8 mouse cellular contexts compared by ENCODE assay signal in the genomic region with DNA sequence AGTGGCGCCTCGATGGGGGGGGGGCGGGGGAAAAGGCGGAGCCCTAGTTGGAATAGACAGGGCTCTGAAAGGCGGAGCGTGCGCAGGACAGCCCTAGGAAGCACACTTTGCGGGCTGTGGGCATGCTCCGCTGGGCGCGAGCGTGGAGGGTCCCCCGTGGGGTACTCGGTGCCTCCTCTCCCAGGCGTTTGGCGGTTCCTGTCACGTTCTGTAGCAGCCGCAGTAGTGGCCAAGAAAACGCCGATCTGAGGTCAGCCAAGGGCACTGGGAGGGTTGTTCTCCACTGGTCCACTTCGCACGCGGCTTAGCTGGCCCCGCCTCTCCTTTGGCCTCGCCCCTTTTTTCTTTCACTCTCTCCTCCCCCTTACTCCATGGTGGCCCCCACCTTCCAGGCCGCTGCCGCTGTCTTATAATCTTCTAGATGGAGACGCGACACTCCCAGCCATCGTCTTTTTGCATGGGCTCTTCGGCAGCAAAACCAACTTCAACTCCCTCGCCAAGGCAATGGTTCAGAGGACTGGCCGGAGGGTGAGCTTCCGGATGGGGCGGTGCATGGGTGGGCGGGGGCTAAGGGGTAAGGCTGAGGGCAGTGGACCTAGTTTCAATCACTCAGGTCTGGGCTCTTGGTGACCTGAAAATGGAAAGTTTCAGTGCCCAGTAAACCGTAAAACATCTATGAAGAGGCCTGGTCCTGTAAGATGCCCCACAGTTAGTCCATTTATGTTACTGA. TPM values are rescaled to one million over a fixed set of nuclear protein-coding genes. Genes with fewer than 3 reads are reported as not detected.
DNase-seq lines count a peak whose midpoint lies in the region; ATAC-seq and TF ChIP-seq lines count a peak whose summit lies in the region.

No protein-coding gene starts in this region.

- peak overlapping the region; percentile 84 for H3K4me3 ChIP-seq in G1E (ENCODE audit: low read depth, low read length)
- H3K4me3 ChIP-seq in forebrain, embryonic 16.5 days (replicated peaks; ENCODE audit: low read length) = peak overlapping the region; percentile 80
- peak overlapping the region; percentile 68 for H3K4me3 ChIP-seq in lung, embryonic 16.5 days (ENCODE audit: low read length)
- H3K4me3 ChIP-seq in thymus, adult 2 months (ENCODE audit: control insufficient read depth, insufficient read depth, low read length) = peak overlapping the region; percentile 58

- TF ChIP-seq CTCF in G1E (IDR thresholded peaks at IDR 0.05; ENCODE audit: low read depth, low read length) = no peak
- TF ChIP-seq CTCF in thymus, adult 2 months (IDR thresholded peaks at IDR 0.05; ENCODE audit: borderline replicate concordance, control insufficient read depth, extremely low read depth, insufficient read depth, low read length, poor library complexity) = no peak

- peaks cover 57% of the 10 kb centered on the region for H3K4me1 ChIP-seq in G1E (ENCODE audit: insufficient read depth, low read depth, low read length)
- H3K4me1 ChIP-seq in forebrain, embryonic 16.5 days (replicated peaks; ENCODE audit: control insufficient read depth, insufficient read depth, low read length) = peaks cover 19% of the 10 kb centered on the region
- peaks cover 22% of the 10 kb centered on the region for H3K4me1 ChIP-seq in lung, embryonic 16.5 days (replicated peaks; ENCODE audit: control insufficient read depth, insufficient read depth, low read length)
- H3K4me1 ChIP-seq in thymus, adult 2 months (replicated peaks; ENCODE audit: control insufficient read depth, insufficient read depth, low read length) = peaks cover 12% of the 10 kb centered on the region

- DNase-seq in G1E (ENCODE audit: low spot score) = peak; percentile 67
- peak; percentile 87 to 89 for DNase-seq in cerebellum, adult 18-20 months
- DNase-seq in heart, postnatal 4 days = peak; percentile 89
- peak; percentile 82 to 84 for DNase-seq in layer of hippocampus, adult 8-10 months (ENCODE audit: low spot score in 2 of 2)
- peak; percentile 79 for DNase-seq in ovary, adult 18-20 months (ENCODE audit: low spot score)
- peak; percentile 82 for DNase-seq in thymus, adult 2 months

- H3K36me3 ChIP-seq in G1E (replicated peaks) = peaks cover 38% of the 10 kb centered on the region
- no peaks in the 10 kb centered on the region for H3K36me3 ChIP-seq in forebrain, embryonic 16.5 days (ENCODE audit: control insufficient read depth, insufficient read depth)
- no peaks in the 10 kb centered on the region for H3K36me3 ChIP-seq in lung, embryonic 16.5 days (ENCODE audit: control insufficient read depth, insufficient read depth, low read length)
- no peaks in the 10 kb centered on the region for H3K36me3 ChIP-seq in thymus, adult 2 months (ENCODE audit: control insufficient read depth, insufficient read depth, low read length)

- WGBS in forebrain, embryonic 16.5 days = under 1% methylated on average over 37 of the region's 37 CpGs
- under 1% methylated on average over 32 of the region's 37 CpGs for WGBS in lung, embryonic 16.5 days
- under 1% methylated on average over 37 of the region's 37 CpGs for WGBS in thymus, adult 2 months

- peak overlapping the region; percentile 76 for H3K9ac ChIP-seq in forebrain, embryonic 16.5 days (replicated peaks; ENCODE audit: low read depth, low read length)
- peak overlapping the region; percentile 73 for H3K9ac ChIP-seq in lung, embryonic 16.5 days (ENCODE audit: low read length)

- peak; percentile 24 for ATAC-seq in G1E (ENCODE audit: extremely low read depth, insufficient number of reproducible peaks, low FRiP score, poor library complexity, severe bottlenecking)
- ATAC-seq in forebrain, embryonic 16.5 days = peak; percentile 83
- ATAC-seq in lung, embryonic 16.5 days (ENCODE audit: low read depth) = peak; percentile 73

- 0 out of 2 replicates have a peak, but pooled peaks have one; percentile 18 for TF ChIP-seq POLR2A in thymus, adult 2 months (IDR thresholded peaks at IDR 0.05; ENCODE audit: control insufficient read depth, extremely low read depth, insufficient read depth, low read length, poor library complexity)

- no peaks in the 10 kb centered on the region for H3K9me3 ChIP-seq in G1E (replicated peaks)
- no peaks in the 10 kb centered on the region for H3K9me3 ChIP-seq in forebrain, embryonic 16.5 days (ENCODE audit: control insufficient read depth, low read length)
- H3K9me3 ChIP-seq in lung, embryonic 16.5 days (ENCODE audit: control insufficient read depth, low read length) = no peaks in the 10 kb centered on the region

- peak overlapping the region; percentile 56 for H3K4me2 ChIP-seq in forebrain, embryonic 16.5 days (ENCODE audit: low read length)
- H3K4me2 ChIP-seq in lung, embryonic 16.5 days (ENCODE audit: low read depth, low read length) = peak overlapping the region; percentile 73

- no peaks in the 10 kb centered on the region for H3K27me3 ChIP-seq in G1E (ENCODE audit: insufficient read depth, low read length)
- H3K27me3 ChIP-seq in forebrain, embryonic 16.5 days (replicated peaks; ENCODE audit: control insufficient read depth, insufficient read depth, low read length) = 0 out of 2 replicates have a peak, but pooled peaks cover 2% of the 10 kb centered on the region
- H3K27me3 ChIP-seq in lung, embryonic 16.5 days (ENCODE audit: control insufficient read depth, insufficient read depth, low read depth, low read length) = no peaks in the 10 kb centered on the region
- H3K27me3 ChIP-seq in thymus, adult 2 months (ENCODE audit: control insufficient read depth, insufficient read depth, low read length) = no peaks in the 10 kb centered on the region

- H3K27ac ChIP-seq in forebrain, embryonic 16.5 days (ENCODE audit: low read length) = peak overlapping the region; percentile 99
- H3K27ac ChIP-seq in lung, embryonic 16.5 days (ENCODE audit: low read length) = peak overlapping the region; percentile 99
- H3K27ac ChIP-seq in thymus, adult 2 months (ENCODE audit: control insufficient read depth, insufficient read depth, low read length) = peak overlapping the region; percentile 77

RNA-seq across cellular contexts. Expression of a gene that starts 0.8 kb away (rescaled TPM):
- total RNA-seq in G1E (2014; fragmentation: Nextera tagmentation) (21.7 and 36.1 TPM in 2 replicates), G1E (2017) (37.2 and 45.1 TPM in 2 replicates)
- polyA plus RNA-seq in G1E (2012) = 61.2 and 65.9 TPM in 2 replicates
- polyA plus RNA-seq in forebrain, embryonic 16.5 days (2015; fragmentation: Nextera tagmentation; extraction: Ambion mirVana) = 70.6 and 78.0 TPM in 2 replicates
- 10 to 100 TPM; 55.0 to 59.6 TPM for total RNA-seq in heart, postnatal 4 days (2021)
- 10 to 100 TPM; 30.3 to 35.3 (median 33.6) TPM for total RNA-seq in layer of hippocampus, adult 8-10 months (2022)
- polyA plus RNA-seq in lung, embryonic 16.5 days (2015; fragmentation: Nextera tagmentation; extraction: Ambion mirVana) = 73.3 and 73.4 TPM in 2 replicates
- 71.7 and 84.8 TPM in 2 replicates for polyA plus RNA-seq in thymus, adult 2 months (2012; rRNA removed)

RNA-seq across cellular contexts. Expression of a gene that starts 13.5 kb away (rescaled TPM):
- 3.1 and 4.1 TPM in 2 replicates for total RNA-seq in G1E (2014; fragmentation: Nextera tagmentation)
- 2.9 and 3.3 TPM in 2 replicates for total RNA-seq in G1E (2017)
- polyA plus RNA-seq in G1E (2012) = 5.6 and 5.9 TPM in 2 replicates
- polyA plus RNA-seq in forebrain, embryonic 16.5 days (2015; fragmentation: Nextera tagmentation; extraction: Ambion mirVana) = 81.6 and 110 TPM in 2 replicates
- total RNA-seq in heart, postnatal 4 days (2021) = 1 to 10 TPM; 5.6 to 6.0 TPM
- total RNA-seq in layer of hippocampus, adult 8-10 months (2022) = 10 to 100 TPM; 84.7 to 93.8 (median 89.2) TPM
- polyA plus RNA-seq in lung, embryonic 16.5 days (2015; fragmentation: Nextera tagmentation; extraction: Ambion mirVana) = 11.8 and 12.4 TPM in 2 replicates
- 20.3 and 23.7 TPM in 2 replicates for polyA plus RNA-seq in thymus, adult 2 months (2012; rRNA removed)

RNA-seq across cellular contexts. Expression of a gene that starts 23.7 kb away (rescaled TPM):
- total RNA-seq in G1E (2014; fragmentation: Nextera tagmentation) = not detected in 2 replicates
- total RNA-seq in G1E (2017) = not detected in 2 replicates
- polyA plus RNA-seq in G1E (2012) = 0.87 and 0.98 TPM in 2 replicates
- polyA plus RNA-seq in forebrain, embryonic 16.5 days (2015; fragmentation: Nextera tagmentation; extraction: Ambion mirVana) = 13.0 and 13.6 TPM in 2 replicates
- total RNA-seq in heart, postnatal 4 days (2021) = under 1 TPM; 0.71 to 0.77 TPM
- total RNA-seq in layer of hippocampus, adult 8-10 months (2022) = under 1 TPM; 0.61 to 0.87 (median 0.81) TPM
- 328 and 355 TPM in 2 replicates for polyA plus RNA-seq in lung, embryonic 16.5 days (2015; fragmentation: Nextera tagmentation; extraction: Ambion mirVana)
- 14.7 and 15.0 TPM in 2 replicates for polyA plus RNA-seq in thymus, adult 2 months (2012; rRNA removed)

RNA-seq across cellular contexts. Expression of a gene that starts 54.2 kb away (rescaled TPM):
- 17.3 and 25.7 TPM in 2 replicates for total RNA-seq in G1E (2014; fragmentation: Nextera tagmentation)
- total RNA-seq in G1E (2017) = 8.0 and 8.7 TPM in 2 replicates
- polyA plus RNA-seq in G1E (2012) = 51.3 and 67.6 TPM in 2 replicates
- polyA plus RNA-seq in forebrain, embryonic 16.5 days (2015; fragmentation: Nextera tagmentation; extraction: Ambion mirVana) = 35.2 and 40.4 TPM in 2 replicates
- total RNA-seq in heart, postnatal 4 days (2021) = 10 to 100 TPM; 24.8 to 26.6 TPM
- 10 to 100 TPM; 36.5 to 43.4 (median 38.6) TPM for total RNA-seq in layer of hippocampus, adult 8-10 months (2022)
- polyA plus RNA-seq in lung, embryonic 16.5 days (2015; fragmentation: Nextera tagmentation; extraction: Ambion mirVana) = 32.2 and 32.5 TPM in 2 replicates
- 26.8 and 35.1 TPM in 2 replicates for polyA plus RNA-seq in thymus, adult 2 months (2012; rRNA removed)

RNA-seq across cellular contexts. Expression of a gene that starts 55.0 kb away (rescaled TPM):
- total RNA-seq in G1E (2014; fragmentation: Nextera tagmentation) (67.0 and 73.0 TPM in 2 replicates), G1E (2017) (79.3 and 110 TPM in 2 replicates)
- polyA plus RNA-seq in G1E (2012) = 176 and 203 TPM in 2 replicates
- 81.9 and 96.3 TPM in 2 replicates for polyA plus RNA-seq in forebrain, embryonic 16.5 days (2015; fragmentation: Nextera tagmentation; extraction: Ambion mirVana)
- 10 to 100 TPM; 28.5 to 37.0 TPM for total RNA-seq in heart, postnatal 4 days (2021)
- total RNA-seq in layer of hippocampus, adult 8-10 months (2022) = 10 to 100 TPM; 46.6 to 64.1 (median 52.9) TPM
- 100 and 110 TPM in 2 replicates for polyA plus RNA-seq in lung, embryonic 16.5 days (2015; fragmentation: Nextera tagmentation; extraction: Ambion mirVana)
- 116 and 125 TPM in 2 replicates for polyA plus RNA-seq in thymus, adult 2 months (2012; rRNA removed)

Comparison
In these comparisons a context has a peak if more than half of its experiments do, and no peak if none do; other contexts are left out.
1. Peak in every context shown above with its lines: DNase-seq, ATAC-seq, H3K4me3 ChIP-seq and H3K27ac ChIP-seq.
2. ATAC-seq: peak in every context shown above with its lines; median percentile 83 in forebrain, embryonic 16.5 days; 73 in lung, embryonic 16.5 days; 24 in G1E.
3. RNA of a gene that starts 23.7 kb away (polyA plus RNA-seq): 328 to 355 TPM in lung, embryonic 16.5 days; 14.7 to 15.0 TPM in thymus, adult 2 months, 13.0 to 13.6 TPM in forebrain, embryonic 16.5 days and 0.87 to 0.98 TPM in G1E; every median in the first group is over 10 times any median in the second.